Mouse (Mus musculus): ENCODE measurements around the gene Cacna1s. TPM values are rescaled to one million over a fixed set of nuclear protein-coding genes. Genes with fewer than 3 reads are reported as not detected.

Cacna1s gene
- total and polyA plus RNA-seq, 2 experiments from 2014 or later = 0.57 to 0.71 TPM

GRCm38 (mm10) chr1:136133570-136134240 lies 81.2 kb downstream of the Cacna1s start:
- ATAC-seq (ENCODE audit: low FRiP score) = no peak
- Histone ChIP-seq H3K9ac (replicated peaks; ENCODE audit: low read length, poor library complexity, severe bottlenecking) (peak overlapping the region; percentile 93), H3K4me1 (ENCODE audit: insufficient read depth, low read length) (peaks cover 50% of the 10 kb centered on the region), H3K4me3 (ENCODE audit: low read depth, low read length) (peak overlapping the region; percentile 77), H3K27me3 (ENCODE audit: insufficient read depth, low read length) (no peaks in the 10 kb centered on the region), H3K4me2 (ENCODE audit: low read depth, low read length, poor library complexity, severe bottlenecking) (peak overlapping the region; percentile 71), H3K36me3 (ENCODE audit: insufficient read depth, low read length) (no peaks in the 10 kb centered on the region), H3K9me3 (ENCODE audit: low read length) (no peaks in the 10 kb centered on the region), H3K27ac (ENCODE audit: low read depth, low read length) (peak overlapping the region; percentile 92)
- TF ChIP-seq CTCF (IDR thresholded peaks at IDR 0.05) = no peak
- 28% methylated on average over 13 of the region's 13 CpGs for WGBS
- peak; percentile 75 for DNase-seq (ENCODE audit: low spot score)

- Histone ChIP-seq H3K4me1 (ENCODE audit: insufficient read depth, low read length) (peaks cover 46% of the 10 kb centered on the region), H3K4me2 (ENCODE audit: low read depth, low read length, poor library complexity, severe bottlenecking) (peak overlapping the region; percentile 71), H3K4me3 (ENCODE audit: low read depth, low read length) (peak overlapping the region; percentile 77; the same call in 1 of the 2 replicates), H3K9ac (replicated peaks; ENCODE audit: low read length, poor library complexity, severe bottlenecking) (peak overlapping the region; percentile 93), H3K27me3 (ENCODE audit: insufficient read depth, low read length) (no peaks in the 10 kb centered on the region), H3K36me3 (ENCODE audit: insufficient read depth, low read length) (no peaks in the 10 kb centered on the region), H3K9me3 (ENCODE audit: low read length) (no peaks in the 10 kb centered on the region), H3K27ac (ENCODE audit: low read depth, low read length) (no peak overlapping the region)
- 63% methylated on average over 2 of the region's 2 CpGs for whole genome bisulfite sequencing
- no peak for DNase-seq (ENCODE audit: low spot score)
- ATAC-seq (ENCODE audit: low FRiP score) = no peak
- no peak for TF ChIP-seq CTCF (IDR thresholded peaks at IDR 0.05)
Measured at GRCm38 (mm10) chr1:136134547-136134946, 82.0 kb downstream of the Cacna1s start.

- H3K9me3 ChIP-seq (ENCODE audit: low read length) = no peaks in the 10 kb centered on the region
- peaks cover 47% of the 10 kb centered on the region for H3K4me1 ChIP-seq (ENCODE audit: insufficient read depth, low read length)
- H3K27me3 ChIP-seq (ENCODE audit: insufficient read depth, low read length) = no peaks in the 10 kb centered on the region
- no peak for TF ChIP-seq CTCF (IDR thresholded peaks at IDR 0.05)
- no peak overlapping the region for H3K4me3 ChIP-seq (ENCODE audit: low read depth, low read length)
- peak overlapping the region; percentile 71 for H3K4me2 ChIP-seq (ENCODE audit: low read depth, low read length, poor library complexity, severe bottlenecking)
- H3K36me3 ChIP-seq (ENCODE audit: insufficient read depth, low read length) = no peaks in the 10 kb centered on the region
- ATAC-seq (ENCODE audit: low FRiP score) (no peak), DNase-seq (ENCODE audit: low spot score) (no peak)
- H3K9ac ChIP-seq (replicated peaks; ENCODE audit: low read length, poor library complexity, severe bottlenecking) = no peak overlapping the region
- WGBS = 73% methylated on average over 1 of the region's 1 CpGs
- H3K27ac ChIP-seq (ENCODE audit: low read depth, low read length) = no peak overlapping the region
Measured at GRCm38 (mm10) chr1:136135046-136135445, 82.5 kb downstream of the Cacna1s start.

GRCm38 (mm10) chr1:136135777-136136444 lies 83.4 kb downstream of the Cacna1s start:
- Histone ChIP-seq H3K4me3 (ENCODE audit: low read depth, low read length) (no peak overlapping the region), H3K36me3 (ENCODE audit: insufficient read depth, low read length) (no peaks in the 10 kb centered on the region), H3K9ac (replicated peaks; ENCODE audit: low read length, poor library complexity, severe bottlenecking) (no peak overlapping the region; the same call in 1 of the 2 replicates), H3K4me2 (ENCODE audit: low read depth, low read length, poor library complexity, severe bottlenecking) (peak overlapping the region; percentile 71), H3K27ac (ENCODE audit: low read depth, low read length) (no peak overlapping the region; the same call in 1 of the 2 replicates), H3K4me1 (ENCODE audit: insufficient read depth, low read length) (peaks cover 50% of the 10 kb centered on the region), H3K9me3 (ENCODE audit: low read length) (no peaks in the 10 kb centered on the region), H3K27me3 (ENCODE audit: insufficient read depth, low read length) (no peaks in the 10 kb centered on the region)
- 70% methylated on average over 6 of the region's 6 CpGs for WGBS
- DNase-seq (ENCODE audit: low spot score) (no peak), ATAC-seq (ENCODE audit: low FRiP score) (no peak)
- TF ChIP-seq CTCF (IDR thresholded peaks at IDR 0.05) = no peak

- Histone ChIP-seq H3K27ac (ENCODE audit: low read depth, low read length) (no peak overlapping the region), H3K4me3 (ENCODE audit: low read depth, low read length) (no peak overlapping the region), H3K9me3 (ENCODE audit: low read length) (no peaks in the 10 kb centered on the region), H3K4me2 (ENCODE audit: low read depth, low read length, poor library complexity, severe bottlenecking) (peak overlapping the region; percentile 35; the same call in 1 of the 2 replicates), H3K27me3 (ENCODE audit: insufficient read depth, low read length) (no peaks in the 10 kb centered on the region), H3K9ac (replicated peaks; ENCODE audit: low read length, poor library complexity, severe bottlenecking) (no peak overlapping the region; the same call in 1 of the 2 replicates), H3K4me1 (ENCODE audit: insufficient read depth, low read length) (peaks cover 50% of the 10 kb centered on the region), H3K36me3 (ENCODE audit: insufficient read depth, low read length) (no peaks in the 10 kb centered on the region)
- DNase-seq (ENCODE audit: low spot score) = no peak
- 45% methylated on average over 4 of the region's 4 CpGs for WGBS
- ATAC-seq (ENCODE audit: low FRiP score) = no peak
- no peak for TF ChIP-seq CTCF (IDR thresholded peaks at IDR 0.05)
Measured at GRCm38 (mm10) chr1:136136547-136136946, 84.0 kb downstream of the Cacna1s start.

- Histone ChIP-seq H3K9me3 (ENCODE audit: low read length) (no peaks in the 10 kb centered on the region), H3K27ac (ENCODE audit: low read depth, low read length) (no peak overlapping the region; the same call in 1 of the 2 replicates), H3K9ac (replicated peaks; ENCODE audit: low read length, poor library complexity, severe bottlenecking) (no peak overlapping the region), H3K27me3 (ENCODE audit: insufficient read depth, low read length) (no peaks in the 10 kb centered on the region), H3K36me3 (ENCODE audit: insufficient read depth, low read length) (no peaks in the 10 kb centered on the region), H3K4me3 (ENCODE audit: low read depth, low read length) (no peak overlapping the region), H3K4me1 (ENCODE audit: insufficient read depth, low read length) (peaks cover 54% of the 10 kb centered on the region), H3K4me2 (ENCODE audit: low read depth, low read length, poor library complexity, severe bottlenecking) (peak overlapping the region; percentile 35)
- DNase-seq (ENCODE audit: low spot score) (no peak), ATAC-seq (ENCODE audit: low FRiP score) (no peak)
- TF ChIP-seq CTCF (IDR thresholded peaks at IDR 0.05) = no peak
- 31% methylated on average over 7 of the region's 7 CpGs for WGBS
Measured at GRCm38 (mm10) chr1:136137071-136137531, 84.6 kb downstream of the Cacna1s start.

Data from midbrain, postnatal 0 days (tissue).